Mouse (Mus musculus) hematopoietic stem cell, adult 5-6 weeks (primary cell): ENCODE results near the gene Dnajb14. TPM values are rescaled to one million over a fixed set of nuclear protein-coding genes. Genes with fewer than 3 reads are reported as not detected.
"Not testable (repeated sequence)": the region's sequence is repeated elsewhere in the genome, so short reads cannot be mapped to it uniquely, and the experiment has no call there.

Source experiments
- ATAC-seq, 2 experiments: fragments of 125-278 bp in 1 of 2; replicated peaks in 1 of 2; 2 replicates each; pipeline ENCODE4 v1.8.0; 2016 to 2017; ENCODE audit warnings: inconsistent platforms in 2 of 2, mild to moderate bottlenecking in 2 of 2, moderate number of reproducible peaks in 2 of 2, low read depth in 1 of 2, moderate TSS enrichment in 1 of 2; ENCODE audit not compliant: low FRiP score in 2 of 2, poor library complexity in 2 of 2, severe bottlenecking in 2 of 2, insufficient read depth in 1 of 2, low TSS enrichment in 1 of 2
- total RNA-seq: library from RNA; stranded (forward); fragments of 172-1452, 232-1000 nt; gene quantifications from 2 replicates; pipeline ENCODE4 v1.2.3, GENCODE M21; 2017

The Dnajb14 gene
- total RNA-seq, 1 experiment from 2014 or later = 15.9 TPM

DNA sequence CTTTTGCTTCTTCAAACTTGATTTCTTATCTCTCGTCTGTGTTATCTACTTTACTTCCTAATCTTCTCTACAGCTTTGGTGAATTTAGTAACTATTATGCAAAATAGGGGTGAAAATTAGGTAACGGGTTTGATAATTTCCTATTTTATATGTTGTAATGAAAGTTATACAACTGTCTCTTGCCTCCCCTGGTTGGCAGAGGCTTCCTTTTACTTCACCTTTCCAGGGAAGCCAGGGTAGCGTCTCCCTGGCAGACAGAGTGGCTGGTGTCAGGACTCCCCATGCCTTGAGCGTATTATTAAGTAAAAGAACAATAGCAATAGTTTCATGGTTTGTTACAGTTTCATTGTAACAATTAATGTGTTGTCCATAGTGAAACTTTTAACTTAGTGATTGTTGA lies 26.3 kb downstream of the Dnajb14 start:
- ATAC-seq = peak in 1 of 2 experiments; percentile 48; a peak in 1 of 4 replicates

DNA sequence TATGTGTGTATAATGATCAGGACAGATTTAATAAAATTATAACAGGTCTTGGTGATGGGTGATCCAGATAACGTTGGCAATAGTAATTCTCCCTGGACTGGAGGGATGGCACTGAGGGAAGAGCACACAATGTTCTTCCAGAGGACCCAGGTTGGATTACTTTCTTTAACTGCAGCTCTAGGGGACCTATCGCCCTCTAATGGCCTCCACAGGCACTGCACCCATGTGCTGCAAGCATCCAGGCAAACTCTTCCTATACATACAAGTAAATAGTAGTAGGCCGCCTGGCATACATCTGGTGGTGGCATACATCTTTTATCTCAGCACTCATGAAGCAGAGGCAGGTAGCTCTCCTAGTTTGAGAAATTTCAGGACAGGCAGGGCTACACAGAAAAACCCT lies 27.7 kb downstream of the Dnajb14 start:
- ATAC-seq = no peak

DNA sequence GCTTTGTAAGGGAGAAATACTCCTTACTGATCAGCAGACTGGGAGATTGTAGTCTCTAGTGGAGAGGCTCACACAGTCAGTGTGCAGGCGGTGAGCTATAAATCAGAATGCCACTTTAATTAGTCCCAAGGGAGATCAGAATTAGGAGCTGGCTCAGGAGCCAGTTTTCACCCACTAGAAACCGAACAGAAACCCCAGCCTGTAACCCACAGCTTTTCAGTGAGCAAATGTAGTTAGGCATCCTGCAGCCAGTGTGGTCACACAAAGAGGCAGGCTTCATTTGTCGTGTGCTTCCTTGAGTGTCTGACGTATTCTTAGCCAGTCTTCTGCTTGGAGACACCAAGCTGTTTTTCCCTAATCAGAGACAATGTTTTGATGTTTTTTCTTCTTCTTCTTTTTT lies 28.9 kb downstream of the Dnajb14 start:
- no peak for ATAC-seq

DNA sequence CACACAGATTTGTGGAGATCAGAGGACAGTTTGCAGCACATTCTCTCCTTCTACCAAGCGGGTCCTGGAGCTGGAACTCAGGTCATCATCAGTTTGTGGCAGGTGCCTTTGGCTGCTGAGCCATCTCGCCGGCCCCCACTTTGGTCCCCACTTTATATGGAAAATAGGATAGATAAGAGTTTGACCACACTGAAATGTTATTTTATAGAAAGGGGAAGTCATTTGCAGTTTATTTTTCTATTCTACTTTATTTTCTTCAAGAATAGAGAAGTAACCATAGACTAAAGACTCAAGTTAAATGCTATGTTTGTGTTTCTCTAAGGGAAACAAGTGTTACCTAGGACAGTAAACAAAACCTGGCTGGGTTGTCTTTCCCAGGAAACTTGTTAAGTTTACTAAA lies 29.4 kb downstream of the Dnajb14 start:
- no peak for ATAC-seq

DNA sequence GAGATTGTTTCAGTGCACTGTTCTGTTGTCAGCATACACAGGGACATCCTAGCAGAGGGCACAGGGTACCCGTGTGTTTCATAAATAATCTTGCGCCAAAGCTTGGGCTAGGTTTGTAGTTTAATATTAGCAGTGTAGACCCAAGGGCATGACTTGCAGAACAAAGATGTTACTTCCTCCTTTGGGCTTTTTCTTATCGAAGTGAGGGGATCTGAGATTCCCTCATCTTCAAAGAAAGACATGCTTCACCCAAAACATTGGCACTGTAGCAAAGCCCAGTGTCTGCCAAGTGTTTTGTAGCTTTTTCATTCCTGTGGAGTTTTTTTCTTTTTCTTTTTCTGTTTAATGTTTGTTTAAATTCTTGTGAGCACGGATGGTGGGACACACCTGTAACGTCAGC lies 30.2 kb downstream of the Dnajb14 start:
- ATAC-seq = no peak; a peak in 1 of 4 replicates

DNA sequence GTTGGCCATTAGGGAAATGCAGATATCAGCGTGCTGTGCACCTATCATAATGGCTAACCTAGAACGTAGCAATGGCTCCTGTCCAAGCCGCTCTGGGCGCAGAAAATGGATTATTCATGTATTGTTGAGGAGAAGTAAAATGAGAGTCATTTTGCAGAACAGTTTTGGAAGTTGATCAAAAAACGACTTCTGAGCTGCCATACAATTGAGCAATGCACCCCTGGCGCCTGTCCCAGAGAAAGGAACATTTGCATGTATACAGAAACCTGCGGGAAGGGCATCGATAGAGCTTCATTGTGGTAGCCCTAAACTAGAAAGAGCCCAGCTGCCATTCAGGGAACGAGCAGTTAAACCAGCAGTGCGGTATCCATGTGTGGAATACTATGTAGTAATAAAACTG lies 32.7 kb downstream of the Dnajb14 start:
- no peak for ATAC-seq

DNA sequence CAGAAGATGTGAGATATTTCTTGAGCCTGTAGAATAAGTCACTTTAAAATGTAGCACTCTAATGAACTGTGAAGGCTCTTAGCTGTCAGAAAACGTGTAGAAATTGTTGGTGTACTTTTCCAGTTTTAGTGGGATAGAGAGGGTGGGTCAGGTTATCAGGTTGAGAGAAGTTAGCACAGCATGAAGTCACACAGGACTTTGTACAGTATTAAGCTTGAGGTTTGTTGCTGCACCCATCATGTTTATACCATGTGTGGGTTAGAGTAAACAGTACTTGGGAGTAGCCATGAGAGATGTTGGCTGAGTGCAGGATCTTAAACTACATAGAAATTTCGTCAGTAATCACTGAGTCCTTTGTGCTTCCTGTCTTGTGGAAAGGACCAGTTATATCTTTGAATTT lies 45.6 kb downstream of the Dnajb14 start:
- no peak for ATAC-seq

DNA sequence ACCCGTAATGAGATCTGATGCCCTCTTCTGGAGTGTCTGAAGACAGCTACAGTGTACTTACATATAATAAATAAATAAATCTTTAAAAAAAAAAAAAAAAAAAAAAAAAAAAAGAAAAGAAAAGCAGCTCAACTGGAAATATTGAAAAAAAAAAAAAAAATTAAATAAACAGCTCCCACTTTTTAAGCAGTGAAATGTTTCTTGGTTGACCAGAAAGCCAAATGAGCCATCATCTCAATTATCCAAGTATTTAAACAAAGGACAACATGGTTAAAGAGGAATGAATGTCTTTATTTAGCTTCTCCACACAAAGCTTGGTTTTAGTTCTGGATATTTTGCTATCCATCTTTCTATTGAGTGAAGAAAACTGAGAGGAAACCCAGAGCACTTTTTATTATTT lies 47.1 kb downstream of the Dnajb14 start:
- ATAC-seq = not testable (repeated sequence)

DNA sequence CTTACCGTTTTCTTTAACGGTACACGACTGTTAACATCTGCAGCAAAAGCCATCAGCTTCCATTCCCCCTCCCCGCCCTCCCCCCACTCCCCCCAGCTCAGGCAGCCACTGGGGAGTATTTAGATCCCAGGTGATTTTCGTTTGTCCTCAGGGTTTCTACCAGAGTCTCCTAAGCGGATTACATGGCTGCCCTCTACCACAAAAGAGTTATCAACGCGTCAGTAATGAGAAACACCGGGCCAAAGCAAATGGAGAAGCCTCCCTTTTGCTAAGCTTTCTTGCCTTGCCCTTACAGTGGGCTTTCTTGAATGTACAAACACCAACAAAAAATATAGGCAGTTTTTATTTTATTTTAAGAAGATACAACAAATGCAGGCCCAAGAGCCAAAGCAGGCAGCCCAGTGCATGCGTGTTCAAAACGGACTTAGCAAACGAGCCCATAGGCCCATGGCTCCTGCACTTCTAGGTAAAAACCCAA lies 50.3 kb downstream of the Dnajb14 start:
- no peak for ATAC-seq

DNA sequence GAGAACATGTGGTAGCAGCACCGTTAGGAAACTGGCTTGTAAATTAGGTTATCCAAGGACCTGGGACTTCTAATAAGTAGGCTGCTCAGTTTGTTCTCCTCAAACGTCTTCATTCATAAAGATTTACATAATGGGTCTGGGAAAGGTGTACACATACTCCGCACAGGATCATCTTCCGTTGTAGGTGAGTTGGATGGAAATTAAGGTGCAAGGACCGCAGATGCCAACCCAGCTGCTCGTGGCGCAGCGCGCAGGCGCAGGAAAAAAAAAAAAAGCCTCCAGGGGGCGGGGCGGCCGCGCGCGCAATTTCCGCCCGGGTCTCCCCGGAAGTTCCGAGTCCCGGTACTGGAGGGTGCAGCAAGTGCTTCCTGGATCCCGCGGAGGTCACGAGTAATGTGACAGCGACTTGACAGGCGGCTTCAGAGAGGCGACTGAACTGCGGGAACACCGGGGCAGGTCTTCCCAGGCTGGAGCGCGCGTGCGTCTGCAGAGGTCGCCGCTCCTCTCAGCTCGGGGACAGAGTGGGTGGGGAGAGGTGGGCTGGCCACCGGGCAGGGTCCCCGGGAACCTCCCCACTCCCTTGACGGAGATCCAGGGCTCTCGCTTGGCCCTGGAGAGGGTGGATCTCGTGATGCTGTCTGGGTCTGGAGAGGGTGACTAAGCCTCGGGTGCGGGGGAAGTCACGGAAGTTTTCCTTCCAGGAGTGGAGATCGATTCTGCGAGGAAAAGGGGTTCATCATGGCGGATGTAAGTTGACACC lies 50.9 kb downstream of the Dnajb14 start, which contains the start of gene Lamtor3:
Gene Lamtor3 (plus strand): TSS at position 335 of the 760 bp plus-strand sequence.
- ATAC-seq = peak; percentile 72 to 91

DNA sequence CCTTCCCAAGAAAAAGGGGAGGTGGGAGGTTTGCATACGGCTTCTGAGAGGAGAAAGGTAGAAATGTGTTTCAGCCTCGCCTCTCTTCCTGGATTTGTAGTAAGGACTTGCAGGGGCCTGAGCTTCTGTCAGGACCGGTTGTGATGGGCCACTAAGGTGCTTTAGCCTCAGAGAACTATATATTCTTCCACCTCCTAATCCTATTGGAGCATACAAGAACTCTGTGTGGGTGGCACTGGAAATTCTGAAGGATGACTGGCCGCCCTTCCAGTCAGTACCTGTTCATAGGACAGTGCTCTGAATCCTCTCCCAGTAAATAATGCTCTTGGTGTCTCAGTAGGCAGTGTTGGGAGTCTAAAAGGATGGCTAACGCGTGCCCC lies 51.4 kb downstream of the Dnajb14 start:
- peak in 1 of 2 experiments; percentile 25; a peak in 2 of 4 replicates for ATAC-seq

DNA sequence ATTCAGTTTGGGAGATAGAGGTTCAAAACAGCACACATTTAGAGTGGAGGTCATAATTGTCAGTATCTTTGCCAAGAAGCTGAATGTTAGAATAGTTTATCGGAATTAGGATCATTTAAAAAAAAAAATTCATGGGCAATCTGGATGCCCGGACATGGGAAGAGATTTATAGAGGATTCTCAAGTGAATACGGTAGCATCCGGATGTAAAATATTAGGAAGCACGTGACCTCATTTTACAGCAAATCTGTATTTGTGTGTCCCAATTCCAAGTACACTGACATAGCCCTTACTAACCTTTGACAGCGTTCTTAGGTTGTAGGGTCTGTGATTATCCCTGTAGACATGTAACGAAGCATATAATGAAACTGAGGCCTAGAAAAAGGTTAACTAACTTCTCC lies 51.9 kb downstream of the Dnajb14 start:
- no peak for ATAC-seq

DNA sequence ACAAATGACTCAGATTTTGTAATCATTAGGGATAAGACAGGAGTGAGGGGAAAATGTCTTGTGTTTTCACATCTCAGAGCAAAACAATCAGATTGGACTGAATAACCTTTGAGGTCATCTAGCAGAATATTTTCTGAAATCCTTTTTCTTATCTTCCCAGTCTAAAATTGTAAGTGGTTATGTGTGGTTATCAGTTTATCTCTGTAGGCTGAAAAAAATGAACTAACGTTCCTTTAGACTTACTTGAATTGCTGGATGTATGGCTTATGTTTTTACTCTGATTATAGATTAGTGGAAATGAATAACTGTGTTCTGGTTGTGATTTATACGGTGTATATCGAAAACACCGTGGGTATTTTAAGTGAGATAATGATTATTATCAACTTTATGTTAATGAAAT lies 53.1 kb downstream of the Dnajb14 start:
- ATAC-seq = no peak

DNA sequence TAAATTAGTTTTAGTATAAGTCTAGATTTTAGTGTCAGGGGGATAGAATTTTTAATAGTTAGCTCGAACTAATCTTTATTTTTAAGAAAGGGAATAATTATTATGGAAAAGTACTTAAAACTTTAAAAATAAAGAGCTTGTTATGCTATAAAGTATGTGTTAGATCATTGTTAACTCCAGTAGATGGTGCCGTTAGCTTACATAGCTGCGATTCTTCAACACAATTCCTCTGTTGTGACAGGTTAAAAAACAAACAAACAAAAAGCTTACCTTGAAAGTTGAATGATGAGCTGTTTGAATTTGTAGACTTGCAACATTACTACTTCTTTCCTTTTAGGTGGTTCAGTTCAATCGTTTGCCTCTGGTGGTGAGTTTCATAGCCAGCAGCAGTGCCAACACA lies 59.5 kb downstream of the Dnajb14 start:
- no peak for ATAC-seq

DNA sequence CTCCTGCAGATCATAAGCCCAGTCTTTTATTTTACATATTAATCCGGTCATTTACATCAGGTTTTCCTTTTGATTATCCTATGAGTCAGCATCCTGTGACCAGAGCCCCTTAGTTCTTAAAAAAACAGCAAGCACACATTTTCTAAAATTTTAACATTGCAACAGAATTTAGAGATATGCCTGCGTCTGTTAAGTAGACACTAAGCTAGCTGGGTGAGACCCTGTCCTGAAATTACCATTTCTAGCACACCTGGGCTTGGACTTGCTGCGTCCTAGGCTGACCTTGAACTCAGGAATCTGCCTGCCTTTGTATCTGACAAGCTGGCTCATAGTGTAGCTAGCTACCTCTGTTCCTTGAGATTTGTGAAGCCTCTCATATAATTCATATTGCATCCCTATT lies 62.5 kb downstream of the Dnajb14 start:
- no peak for ATAC-seq

DNA sequence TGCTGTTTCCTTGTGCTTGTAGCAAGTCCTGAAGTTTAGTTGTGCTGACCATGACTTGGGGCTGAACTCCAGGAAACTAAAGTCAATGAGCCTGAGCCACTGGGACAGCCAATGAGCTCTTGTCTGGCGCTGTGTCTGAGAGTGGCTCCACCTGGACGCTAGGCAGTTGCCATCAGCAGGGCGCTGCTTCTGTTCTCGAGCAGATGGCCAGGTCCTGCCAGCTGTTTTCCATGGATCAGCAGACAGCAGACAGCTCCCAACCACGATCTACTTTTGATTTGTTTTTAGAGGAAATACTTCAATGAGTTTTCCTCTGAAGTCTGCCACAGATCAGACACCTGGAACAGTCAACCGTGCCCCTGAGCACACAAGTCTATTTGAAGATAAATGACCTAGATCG lies 65.3 kb downstream of the Dnajb14 start:
- no peak for ATAC-seq

DNA sequence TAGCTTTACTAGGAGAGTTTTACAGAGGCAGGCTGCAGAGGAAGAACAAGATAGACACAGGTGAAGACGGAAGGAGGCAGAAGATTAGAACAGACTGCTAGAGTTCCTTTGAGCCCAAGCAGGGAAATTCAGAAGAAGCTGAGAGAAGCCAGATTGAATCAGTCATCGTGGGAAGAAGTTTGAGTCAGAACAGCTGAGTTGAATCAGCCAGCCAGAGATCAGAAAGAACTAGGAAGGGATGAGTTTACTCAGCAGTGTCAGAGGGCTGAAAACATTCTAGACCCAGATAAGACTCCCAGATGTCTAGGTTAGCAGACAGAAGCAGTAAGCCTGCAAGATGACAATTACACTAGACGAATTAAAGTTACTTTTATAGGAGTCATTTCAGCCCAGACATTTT lies 66.5 kb downstream of the Dnajb14 start:
- ATAC-seq = no peak

DNA sequence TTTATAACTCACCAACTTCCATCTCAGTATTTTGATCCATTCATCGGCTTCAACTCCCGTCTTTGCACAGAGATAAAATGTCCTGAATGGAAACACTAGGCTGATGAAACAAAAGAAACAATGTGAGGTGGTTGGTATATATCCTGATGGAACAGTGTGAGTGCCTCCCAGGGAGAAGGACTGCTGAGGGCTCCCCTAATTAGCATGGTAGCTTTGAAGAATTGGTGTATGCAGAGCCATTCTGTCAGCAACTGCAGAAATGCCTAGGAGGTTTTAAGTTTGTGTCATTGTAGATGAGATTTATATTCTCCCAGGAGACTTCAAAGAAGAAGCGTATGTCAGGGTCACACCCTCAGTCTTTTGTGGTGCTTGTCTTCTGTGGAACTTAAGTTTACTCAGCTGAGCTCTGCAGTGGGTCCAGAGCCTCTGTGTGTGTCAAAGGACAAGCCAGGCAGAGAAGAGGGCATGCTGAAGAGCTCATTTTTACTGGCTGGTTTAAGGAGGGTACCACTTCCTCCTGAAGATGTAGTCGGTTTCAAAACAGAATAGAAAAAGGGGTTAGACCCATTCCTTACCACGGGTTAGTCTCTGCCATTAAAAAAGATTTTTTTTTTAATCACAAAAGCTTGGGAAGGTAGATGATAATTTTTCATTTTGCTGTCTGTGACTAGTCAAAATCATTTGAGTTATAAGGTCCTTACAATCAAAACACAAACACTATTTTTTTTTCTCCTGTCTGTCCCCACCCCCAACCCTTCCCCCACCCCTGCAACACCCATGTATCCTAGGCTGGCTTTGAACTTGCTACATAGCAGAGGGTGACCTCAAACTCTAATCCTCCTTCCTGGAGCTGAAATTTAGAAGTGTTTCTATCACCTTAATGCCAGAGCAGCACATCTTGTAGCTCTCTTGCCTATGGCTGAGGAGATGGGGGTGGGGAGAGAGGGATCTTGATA lies 68.4 kb downstream of the Dnajb14 start:
- ATAC-seq = no peak
